9 mouse cellular contexts compared by ENCODE assay signal in genomic region chr1:64986120-64986519, GRCm38 (mm10). TPM values are rescaled to one million over a fixed set of nuclear protein-coding genes. Genes with fewer than 3 reads are reported as not detected.
DNase-seq lines count a peak whose midpoint lies in the region; ATAC-seq lines count a peak whose summit lies in the region.
"Had no signal": no experiment of that assay in that cellular context is flagged by ENCODE, and none has a peak within 500 bp of the region (broad histone marks: within the 10 kb centered on the region; RNA-seq: fewer than 3 reads in every experiment).

No protein-coding gene starts in this region.

- H3K9ac ChIP-seq in liver, embryonic 11.5 days (ENCODE audit: low read depth, low read length), result no peak overlapping the region
- H3K9ac ChIP-seq in neural tube, embryonic 11.5 days (ENCODE audit: low read length), result no peak overlapping the region
- H3K9ac ChIP-seq: embryonic facial prominence, embryonic 15.5 days had no signal

- H3K9me3 ChIP-seq in liver, embryonic 11.5 days (ENCODE audit: control insufficient read depth, low read length), result no peaks in the 10 kb centered on the region
- no peaks in the 10 kb centered on the region for H3K9me3 ChIP-seq in embryonic facial prominence, embryonic 10.5 days
- no peaks in the 10 kb centered on the region for H3K9me3 ChIP-seq in limb, embryonic 10.5 days (replicated peaks)
- no peaks in the 10 kb centered on the region for H3K9me3 ChIP-seq in neural tube, embryonic 11.5 days (ENCODE audit: control insufficient read depth, low read length)
- H3K9me3 ChIP-seq: embryonic facial prominence, embryonic 15.5 days had no signal

- H3K4me1 ChIP-seq in liver, embryonic 11.5 days (replicated peaks; ENCODE audit: control insufficient read depth, insufficient read depth, low read length), result no peaks in the 10 kb centered on the region
- 0 out of 2 replicates have a peak, but pooled peaks cover 2% of the 10 kb centered on the region for H3K4me1 ChIP-seq in embryonic facial prominence, embryonic 10.5 days
- no peaks in the 10 kb centered on the region for H3K4me1 ChIP-seq in limb, embryonic 10.5 days
- H3K4me1 ChIP-seq in neural tube, embryonic 11.5 days (ENCODE audit: control insufficient read depth, insufficient read depth, low read length), result no peaks in the 10 kb centered on the region
- H3K4me1 ChIP-seq: embryonic facial prominence, embryonic 15.5 days had no signal

- DNase-seq in liver, result peak; percentile 55
- DNase-seq in liver, embryonic 11.5 days (ENCODE audit: low spot score), result no peak
- DNase-seq in adrenal gland, adult (ENCODE audit: inconsistent age in 2 of 2, low spot score in 1 of 2), result peak; percentile 65 to 90
- peak; percentile 61 for DNase-seq in embryonic facial prominence, embryonic 10.5 days (ENCODE audit: low spot score)
- peak; percentile 46 for DNase-seq in limb, embryonic 10.5 days (ENCODE audit: low spot score)
- DNase-seq in neural tube, embryonic 11.5 days (ENCODE audit: low spot score), result peak; percentile 72
- peak; percentile 77 for DNase-seq in thymus, postnatal 14 days

- H3K36me3 ChIP-seq in liver, embryonic 11.5 days (ENCODE audit: control insufficient read depth, insufficient read depth, low read length), result no peaks in the 10 kb centered on the region
- H3K36me3 ChIP-seq in embryonic facial prominence, embryonic 10.5 days (replicated peaks), result no peaks in the 10 kb centered on the region
- H3K36me3 ChIP-seq in limb, embryonic 10.5 days, result no peaks in the 10 kb centered on the region
- no peaks in the 10 kb centered on the region for H3K36me3 ChIP-seq in neural tube, embryonic 11.5 days (ENCODE audit: control insufficient read depth, insufficient read depth, low read length)
- H3K36me3 ChIP-seq: embryonic facial prominence, embryonic 15.5 days had no signal

- H3K4me3 ChIP-seq in liver, embryonic 11.5 days (ENCODE audit: low read depth, low read length), result no peak overlapping the region
- no peak overlapping the region for H3K4me3 ChIP-seq in embryonic facial prominence, embryonic 10.5 days
- H3K4me3 ChIP-seq in limb, embryonic 10.5 days, result no peak overlapping the region
- H3K4me3 ChIP-seq in neural tube, embryonic 11.5 days (ENCODE audit: low read depth, low read length), result no peak overlapping the region
- H3K4me3 ChIP-seq: embryonic facial prominence, embryonic 15.5 days had no signal

- H3K27ac ChIP-seq in liver, embryonic 11.5 days (ENCODE audit: low read depth, low read length), result no peak overlapping the region
- no peak overlapping the region for H3K27ac ChIP-seq in embryonic facial prominence, embryonic 10.5 days (replicated peaks)
- no peak overlapping the region for H3K27ac ChIP-seq in limb, embryonic 10.5 days
- no peak overlapping the region for H3K27ac ChIP-seq in neural tube, embryonic 11.5 days (ENCODE audit: low read depth, low read length)
- H3K27ac ChIP-seq: embryonic facial prominence, embryonic 15.5 days had no signal

- no peaks in the 10 kb centered on the region for H3K27me3 ChIP-seq in liver, embryonic 11.5 days (replicated peaks; ENCODE audit: control insufficient read depth, insufficient read depth, low read length)
- no peaks in the 10 kb centered on the region for H3K27me3 ChIP-seq in embryonic facial prominence, embryonic 10.5 days (replicated peaks; ENCODE audit: low read depth, poor library complexity, severe bottlenecking)
- H3K27me3 ChIP-seq in limb, embryonic 10.5 days (ENCODE audit: low read depth, poor library complexity, severe bottlenecking), result no peaks in the 10 kb centered on the region
- H3K27me3 ChIP-seq in neural tube, embryonic 11.5 days (ENCODE audit: control insufficient read depth, insufficient read depth, low read length), result no peaks in the 10 kb centered on the region
- H3K27me3 ChIP-seq: embryonic facial prominence, embryonic 15.5 days had no signal

- 41% methylated on average over 7 of the region's 7 CpGs for WGBS in liver, embryonic 11.5 days
- 41% methylated on average over 7 of the region's 7 CpGs for WGBS in embryonic facial prominence, embryonic 10.5 days
- WGBS in limb, embryonic 10.5 days, result 54% methylated on average over 7 of the region's 7 CpGs
- 51% methylated on average over 7 of the region's 7 CpGs for WGBS in neural tube, embryonic 11.5 days

- H3K4me2 ChIP-seq in liver, embryonic 11.5 days, result no peak overlapping the region
- H3K4me2 ChIP-seq in neural tube, embryonic 11.5 days (ENCODE audit: low read depth), result no peak overlapping the region
- H3K4me2 ChIP-seq: embryonic facial prominence, embryonic 15.5 days had no signal

- ATAC-seq in liver, embryonic 11.5 days (replicated peaks; ENCODE audit: low FRiP score), result no peak; the same call in 1 of the 2 replicates
- peak; percentile 77 for ATAC-seq in inflammation-experienced regulatory T-cells, adult 6 months
- ATAC-seq in neural tube, embryonic 11.5 days (ENCODE audit: insufficient read depth, low FRiP score, low TSS enrichment), result no peak

RNA-seq across cellular contexts. Expression of gene Plekhm3, which starts 29.5 kb away (rescaled TPM):
- polyA plus RNA-seq in liver, embryonic 11.5 days (2014; fragmentation: Nextera tagmentation; extraction: Ambion mirVana), result 3.8 and 5.6 TPM in 2 replicates
- polyA plus RNA-seq in embryonic facial prominence, embryonic 10.5 days (2016; fragmentation: Nextera tagmentation; extraction: Ambion mirVana), result 9.2 TPM in 2 replicates
- polyA plus RNA-seq in inflammation-experienced regulatory T-cells, adult 6 months (2017; shearing (Covaris generic)), result 10 to 100 TPM in 2 of 3 experiments, 1 to 10 TPM in 1; 7.0 to 13.0 (median 11.0) TPM
- polyA plus RNA-seq in limb, embryonic 10.5 days (2016; fragmentation: Nextera tagmentation; extraction: Ambion mirVana), result 8.0 and 10.4 TPM in 2 replicates
- polyA plus RNA-seq in neural tube, embryonic 11.5 days (2014; fragmentation: Nextera tagmentation; extraction: Ambion mirVana), result 8.4 and 10.1 TPM in 2 replicates

RNA-seq across cellular contexts. Expression of gene Akr1cl, which starts 46.4 kb away (rescaled TPM):
- polyA plus RNA-seq in liver, embryonic 11.5 days (2014; fragmentation: Nextera tagmentation; extraction: Ambion mirVana), result 0.23 TPM in 1 of 2 replicates, not detected in the other
- polyA plus RNA-seq in embryonic facial prominence, embryonic 10.5 days (2016; fragmentation: Nextera tagmentation; extraction: Ambion mirVana), result 0.40 and 0.65 TPM in 2 replicates
- polyA plus RNA-seq in inflammation-experienced regulatory T-cells, adult 6 months (2017; shearing (Covaris generic)), result under 1 TPM in 1 of 3 experiments, not detected in 2; 0.71 TPM
- polyA plus RNA-seq in limb, embryonic 10.5 days (2016; fragmentation: Nextera tagmentation; extraction: Ambion mirVana), result 0.11 and 0.16 TPM in 2 replicates
- 0.58 TPM in 1 of 2 replicates, not detected in the other for polyA plus RNA-seq in neural tube, embryonic 11.5 days (2014; fragmentation: Nextera tagmentation; extraction: Ambion mirVana)
